Mouse (Mus musculus) heart, embryonic 11.5 days (tissue): ENCODE results near the gene Tmem95. TPM values are rescaled to one million over a fixed set of nuclear protein-coding genes. Genes with fewer than 3 reads are reported as not detected.
A peak's percentile ranks its signal among the peaks of the same experiment; 100 is the strongest.
"Not testable (repeated sequence)": the region's sequence is repeated elsewhere in the genome, so short reads cannot be mapped to it uniquely, and the experiment has no call there.

Source experiments
- ATAC-seq: fragments of 200-750 bp; cut with Nextera tagmentation; replicated peaks from 2 replicates; pipeline ENCODE4 v1.8.0; 2017; ENCODE audit warnings: moderate library complexity; ENCODE audit not compliant: insufficient number of reproducible peaks, low FRiP score, low TSS enrichment
- H3K27ac ChIP-seq: fragments of 300-500 bp; sonication (generic); 2 replicates; pipeline ENCODE4 v1.5.1; 2014; ENCODE audit warnings: mild to moderate bottlenecking, low read depth, low read length
- H3K27me3 ChIP-seq: fragments of 300-500 bp; sonication (generic); 2 replicates; pipeline ENCODE4 v1.6.1; 2014; ENCODE audit warnings: mild to moderate bottlenecking, low read length, mixed read lengths; ENCODE audit not compliant: control insufficient read depth, insufficient read depth
- H3K36me3 ChIP-seq: fragments of 300-500 bp; sonication (generic); 2 replicates; pipeline ENCODE4 v1.6.1; 2014; ENCODE audit warnings: mild to moderate bottlenecking, low read length, moderate library complexity, mixed read lengths; ENCODE audit not compliant: control insufficient read depth, insufficient read depth
- H3K4me1 ChIP-seq: fragments of 300-500 bp; sonication (generic); 2 replicates; pipeline ENCODE4 v1.6.1; 2014; ENCODE audit warnings: low read length; ENCODE audit not compliant: control insufficient read depth, insufficient read depth
- H3K4me2 ChIP-seq: fragments of 300-500 bp; sonication (generic); 2 replicates; pipeline ENCODE4 v1.6.1; 2014; ENCODE audit warnings: mild to moderate bottlenecking, moderate library complexity
- H3K4me3 ChIP-seq: fragments of 300-500 bp; sonication (generic); 2 replicates; pipeline ENCODE4 v1.5.1; 2014; ENCODE audit warnings: low read depth, low read length
- H3K9ac ChIP-seq: fragments of 300-500 bp; sonication (generic); 2 replicates; pipeline ENCODE4 v1.6.1; 2014; ENCODE audit warnings: mild to moderate bottlenecking, low read depth, low read length, moderate library complexity
- H3K9me3 ChIP-seq: fragments of 300-500 bp; sonication (generic); replicated peaks from 2 replicates; pipeline ENCODE4 v1.6.1; 2016; ENCODE audit warnings: low read length; ENCODE audit not compliant: control insufficient read depth
- WGBS: fragments of 180-500 bp; shearing (Covaris S2); extraction: QIAGEN DNeasy Blood & Tissue Kit; methylation state at CpG from one replicate; pipeline ENCODE4 v1.1.7; 2014; ENCODE audit not compliant: insufficient replicate concordance; 5-methylcytosine and 5-hydroxymethylcytosine counted together
- polyA plus RNA-seq: library from polyadenylated mRNA; unstranded; fragments of >200 nt; fragmentation: Nextera tagmentation; extraction: Ambion mirVana; gene quantifications from 2 replicates; pipeline ENCODE4 v1.2.1, GENCODE M21; 2014

The Tmem95 gene
- polyA plus RNA-seq, 1 experiment from 2014 or later, result not detected

DNA sequence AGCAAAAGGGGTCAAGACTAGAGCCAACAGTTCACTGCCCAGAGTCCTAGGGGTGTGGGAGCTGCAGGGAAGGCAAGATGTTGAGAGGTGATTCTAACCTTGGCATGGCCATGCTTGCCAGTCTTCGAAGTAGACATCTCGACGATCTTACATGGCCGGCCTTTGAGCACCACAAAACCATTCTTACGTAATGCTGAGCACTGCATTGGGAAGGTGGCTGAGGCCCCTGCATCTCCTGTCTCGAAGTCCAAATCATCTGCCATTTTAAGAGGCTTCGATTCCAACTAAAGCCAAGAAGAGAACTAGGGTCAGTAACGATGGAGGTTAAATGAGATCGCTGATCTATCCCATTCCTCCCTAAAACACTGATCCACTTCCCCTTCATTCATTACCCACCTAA is 41.2 kb upstream of the Tmem95 start:
- no peak for ATAC-seq
- Histone ChIP-seq H3K36me3 (peaks cover 21% of the 10 kb centered on the region), H3K4me2 (peak overlapping the region; percentile 72), H3K4me3 (peak overlapping the region; percentile 95), H3K27me3 (no peaks in the 10 kb centered on the region), H3K9me3 (no peaks in the 10 kb centered on the region), H3K4me1 (peaks cover 32% of the 10 kb centered on the region), H3K9ac (peak overlapping the region; percentile 99), H3K27ac (peak overlapping the region; percentile 98)
- WGBS, result 82% methylated on average over 9 of the region's 9 CpGs

DNA sequence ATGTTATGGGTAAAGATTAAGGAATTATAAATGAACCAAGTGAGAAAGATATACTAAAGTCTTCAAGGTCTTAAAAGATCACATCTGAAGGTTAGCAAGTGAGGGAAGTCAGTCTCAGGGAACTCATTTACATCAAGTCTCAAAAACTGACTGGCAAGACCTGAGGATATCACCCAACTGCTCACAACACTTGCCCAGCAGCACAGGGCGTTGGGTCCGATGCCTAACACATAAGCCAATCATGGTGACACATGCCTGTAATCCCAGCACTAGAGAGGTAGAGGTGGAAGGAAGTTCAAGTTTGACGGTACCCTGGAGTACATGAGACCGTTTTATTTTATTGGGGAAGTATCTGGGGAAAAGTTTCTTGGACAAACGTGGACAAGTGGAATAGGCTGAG is 40.3 kb upstream of the Tmem95 start:
- H3K4me1 ChIP-seq, result peaks cover 36% of the 10 kb centered on the region
- ATAC-seq, result no peak
- WGBS, result 82% methylated on average over 5 of the region's 5 CpGs
- H3K4me2 ChIP-seq, result no peak overlapping the region; the same call in 1 of the 2 replicates
- no peaks in the 10 kb centered on the region for H3K27me3 ChIP-seq
- H3K36me3 ChIP-seq, result peaks cover 23% of the 10 kb centered on the region
- no peak overlapping the region for H3K4me3 ChIP-seq
- H3K27ac ChIP-seq, result no peak overlapping the region
- H3K9ac ChIP-seq, result no peak overlapping the region
- no peaks in the 10 kb centered on the region for H3K9me3 ChIP-seq

DNA sequence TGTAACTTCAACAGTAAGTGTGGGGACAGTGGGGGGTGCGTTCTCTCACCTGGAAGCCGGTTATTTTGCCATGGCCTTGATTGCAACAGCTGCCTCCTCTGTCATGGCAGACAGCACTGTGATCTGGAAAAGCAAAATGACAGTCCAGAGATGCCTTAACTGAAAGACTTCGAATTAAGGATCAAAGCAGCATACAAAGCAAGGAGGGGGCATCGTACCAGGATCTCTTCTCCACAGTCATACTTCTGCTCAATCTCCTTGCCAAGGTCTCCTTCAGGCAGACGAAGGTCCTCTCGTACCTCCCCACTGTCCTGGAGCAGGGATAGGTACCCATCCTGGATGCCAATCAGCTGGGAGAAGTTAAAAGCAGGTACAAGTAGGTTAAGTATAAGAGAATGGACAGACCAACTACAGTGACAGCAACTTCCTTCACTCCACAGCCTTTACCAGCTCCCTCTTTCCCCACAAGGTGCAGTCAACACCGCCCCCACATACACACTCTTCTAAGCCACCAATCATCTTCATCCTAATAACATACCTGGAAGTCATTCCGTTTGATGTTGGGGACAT is 39.6 kb upstream of the Tmem95 start:
- no peaks in the 10 kb centered on the region for H3K9me3 ChIP-seq
- WGBS, result 82% methylated on average over 8 of the region's 8 CpGs
- H3K4me1 ChIP-seq, result peaks cover 37% of the 10 kb centered on the region
- H3K27ac ChIP-seq, result no peak overlapping the region
- H3K9ac ChIP-seq, result no peak overlapping the region
- H3K4me2 ChIP-seq, result no peak overlapping the region; the same call in none of the 2 replicates
- peaks cover 23% of the 10 kb centered on the region for H3K36me3 ChIP-seq
- H3K4me3 ChIP-seq, result no peak overlapping the region
- no peaks in the 10 kb centered on the region for H3K27me3 ChIP-seq
- ATAC-seq, result no peak

DNA sequence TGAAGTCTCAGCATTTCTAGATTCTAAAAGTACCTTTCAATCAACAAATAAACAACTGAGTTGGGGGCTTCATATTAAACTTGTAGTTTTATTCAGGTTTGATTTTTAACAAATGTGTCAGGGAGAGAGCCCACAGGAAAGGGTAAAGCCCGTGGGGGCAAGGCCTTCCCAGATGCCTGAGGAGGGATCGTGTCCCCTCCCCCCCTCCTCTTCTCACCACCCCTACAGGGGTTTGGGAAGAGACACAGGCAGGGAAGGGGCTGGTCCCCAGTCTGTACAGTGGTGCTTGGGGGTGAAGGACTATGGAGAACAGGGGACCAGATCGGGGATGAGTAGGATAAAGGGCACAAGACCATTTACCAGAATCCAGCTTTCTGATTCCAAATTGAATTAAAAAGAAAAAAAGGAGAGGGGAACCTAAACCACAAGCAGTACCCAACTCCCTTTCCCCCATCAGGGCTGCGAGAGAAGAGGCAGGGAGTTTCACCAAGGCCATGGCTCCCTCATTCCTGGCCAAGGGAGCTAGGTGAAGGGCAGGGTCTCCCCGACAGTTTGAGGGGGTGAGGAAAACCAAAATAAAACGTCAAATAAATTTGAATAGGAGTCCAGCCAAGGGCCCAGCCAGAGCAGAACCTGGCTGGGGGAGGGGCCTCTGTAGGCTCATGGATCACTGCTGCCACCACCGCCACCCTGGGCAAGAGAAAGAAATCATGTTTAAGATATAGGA is 39.0 kb upstream of the Tmem95 start:
- H3K27ac ChIP-seq, result 0 out of 2 replicates have a peak overlapping the region, but pooled peaks have one; percentile 7
- not testable (repeated sequence) for H3K9ac ChIP-seq, H3K27me3 ChIP-seq, H3K9me3 ChIP-seq, H3K4me3 ChIP-seq, ATAC-seq
- H3K4me2 ChIP-seq, result peak overlapping the region; percentile 21; the same call in 1 of the 2 replicates
- WGBS, result 51% methylated on average over 7 of the region's 7 CpGs
- peaks cover 33% of the 10 kb centered on the region for H3K4me1 ChIP-seq
- peaks cover 29% of the 10 kb centered on the region for H3K36me3 ChIP-seq

DNA sequence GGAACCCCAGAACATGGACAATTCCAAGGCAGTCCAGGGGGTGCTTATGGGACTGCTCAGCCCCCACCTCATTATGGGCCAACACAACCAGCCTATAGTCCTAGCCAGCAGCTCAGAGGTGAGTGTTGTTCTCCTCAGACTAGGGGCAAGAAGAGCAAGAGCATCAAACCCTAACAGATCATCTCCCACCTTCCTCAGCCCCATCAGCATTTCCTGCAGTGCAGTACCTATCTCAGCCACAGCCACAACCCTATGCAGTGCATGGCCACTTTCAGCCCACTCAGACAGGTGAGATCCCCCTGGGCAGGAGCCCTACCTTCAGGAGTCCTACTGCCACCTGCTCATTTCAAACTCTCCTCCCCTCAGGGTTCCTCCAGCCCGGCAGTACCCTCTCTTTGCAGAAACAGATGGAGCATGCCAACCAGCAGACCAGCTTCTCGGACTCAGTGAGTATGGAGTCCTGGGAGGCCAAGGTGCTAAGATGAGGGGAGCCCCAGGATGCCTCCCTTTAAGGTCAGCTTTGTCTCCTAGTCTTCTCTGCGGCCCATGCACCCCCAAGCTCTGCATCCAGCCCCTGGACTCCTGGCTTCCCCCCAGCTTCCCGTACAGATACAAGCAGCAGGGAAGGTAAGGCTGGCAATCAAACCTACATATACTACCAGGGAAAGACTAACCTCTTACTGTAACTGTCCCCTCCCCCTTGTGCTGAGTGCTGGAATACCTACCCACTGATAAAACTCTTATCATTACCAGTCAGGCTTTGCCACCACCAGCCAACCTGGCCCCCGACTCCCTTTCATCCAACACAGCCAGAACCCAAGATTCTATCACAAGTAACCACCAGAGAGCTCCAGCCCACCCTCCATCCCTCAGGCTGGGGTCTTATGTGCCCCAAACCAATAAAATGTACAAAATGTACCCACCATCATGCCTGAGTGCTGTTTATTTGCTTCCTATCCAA is 38.1 kb upstream of the Tmem95 start:
- Histone ChIP-seq H3K9me3 (no peaks in the 10 kb centered on the region), H3K4me2 (peak overlapping the region; percentile 99), H3K36me3 (peaks cover 37% of the 10 kb centered on the region), H3K4me1 (peaks cover 33% of the 10 kb centered on the region), H3K9ac (peak overlapping the region; percentile 46; the same call in 1 of the 2 replicates), H3K27me3 (no peaks in the 10 kb centered on the region), H3K4me3 (peak overlapping the region; percentile 90), H3K27ac (peak overlapping the region; percentile 70)
- WGBS, result 55% methylated on average over 5 of the region's 5 CpGs
- ATAC-seq, result no peak

DNA sequence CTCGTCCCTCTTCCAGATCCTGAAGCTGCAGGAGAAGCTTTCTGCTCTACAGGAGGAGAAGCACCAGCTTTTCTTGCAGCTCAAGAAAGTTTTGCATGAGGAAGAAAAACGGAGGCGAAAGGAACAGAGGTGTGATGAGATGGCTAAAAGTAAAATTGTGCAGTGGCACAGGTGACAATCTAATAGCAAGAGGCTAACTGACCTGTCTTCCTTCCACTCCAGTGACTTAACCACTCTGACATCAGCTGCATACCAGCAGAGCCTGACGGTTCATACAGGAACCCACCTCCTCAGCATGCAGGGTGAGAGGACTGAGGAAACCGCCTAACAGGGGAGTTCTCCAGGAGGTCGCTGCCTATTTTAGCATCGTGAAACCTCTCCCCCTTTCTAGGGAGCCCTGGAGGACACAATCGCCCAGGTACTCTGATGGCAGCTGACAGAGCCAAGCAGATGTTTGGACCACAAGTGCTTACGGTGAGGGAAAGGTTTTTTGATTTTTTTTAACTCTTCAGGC is 37.2 kb upstream of the Tmem95 start:
- Histone ChIP-seq H3K27me3 (no peaks in the 10 kb centered on the region), H3K9me3 (no peaks in the 10 kb centered on the region), H3K9ac (peak overlapping the region; percentile 94), H3K4me1 (peaks cover 33% of the 10 kb centered on the region), H3K36me3 (peaks cover 44% of the 10 kb centered on the region), H3K27ac (no peak overlapping the region; the same call in 1 of the 2 replicates), H3K4me3 (peak overlapping the region; percentile 90), H3K4me2 (peak overlapping the region; percentile 99)
- no peak for ATAC-seq
- 36% methylated on average over 9 of the region's 9 CpGs for WGBS

DNA sequence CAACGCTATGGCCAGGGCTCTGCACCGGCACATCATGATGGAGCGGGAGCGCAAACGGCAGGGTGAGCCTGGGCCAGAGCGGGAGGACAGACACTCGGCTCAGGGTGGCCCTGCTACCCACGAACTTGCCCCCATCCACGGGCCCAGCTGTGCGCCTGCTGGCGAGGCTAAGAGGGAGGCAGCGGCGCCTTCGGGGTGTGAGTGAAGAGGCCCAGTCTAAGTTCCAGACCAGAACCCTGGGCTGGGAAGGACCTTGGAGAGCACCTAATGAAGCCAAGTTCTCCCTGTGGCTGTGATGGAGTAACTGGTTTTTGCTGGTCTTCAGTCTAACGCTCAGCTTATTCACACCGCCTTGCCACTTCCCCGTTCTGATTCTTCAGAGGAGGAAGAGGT is 36.5 kb upstream of the Tmem95 start:
- Histone ChIP-seq H3K4me3 (peak overlapping the region; percentile 90), H3K4me2 (peak overlapping the region; percentile 99), H3K9me3 (no peaks in the 10 kb centered on the region), H3K36me3 (peaks cover 50% of the 10 kb centered on the region), H3K27ac (peak overlapping the region; percentile 88), H3K27me3 (no peaks in the 10 kb centered on the region), H3K9ac (peak overlapping the region; percentile 94), H3K4me1 (peaks cover 31% of the 10 kb centered on the region)
- ATAC-seq, result no peak; the same call in 1 of the 2 replicates
- WGBS, result 1% methylated on average over 17 of the region's 17 CpGs
